Mouse (Mus musculus) neural tube, embryonic 14.5 days (tissue): ENCODE measurements around the gene Wdr44. TPM values are rescaled to one million over a fixed set of nuclear protein-coding genes. Genes with fewer than 3 reads are reported as not detected.

Source experiments
- ATAC-seq: fragments of 200-750 bp; cut with Nextera tagmentation; 2 replicates; pipeline ENCODE4 v1.8.0; 2017; ENCODE audit warnings: low read depth, mild to moderate bottlenecking, moderate TSS enrichment, moderate library complexity
- H3K27ac ChIP-seq: fragments of 300-500 bp; sonication (generic); 2 replicates; pipeline ENCODE4 v1.5.1; 2014; ENCODE audit warnings: low read depth, mild to moderate bottlenecking, control low read depth, low read length, moderate library complexity, mixed read lengths
- H3K27me3 ChIP-seq: fragments of 300-500 bp; sonication (generic); 2 replicates; pipeline ENCODE4 v1.6.1; 2014; ENCODE audit warnings: low read length; ENCODE audit not compliant: control insufficient read depth, insufficient read depth
- H3K36me3 ChIP-seq: fragments of 300-500 bp; sonication (generic); 2 replicates; pipeline ENCODE4 v1.6.1; 2014; ENCODE audit warnings: low read length, mixed read lengths; ENCODE audit not compliant: control insufficient read depth, insufficient read depth
- H3K4me1 ChIP-seq: fragments of 300-500 bp; sonication (generic); 2 replicates; pipeline ENCODE4 v1.6.1; 2014; ENCODE audit warnings: low read length; ENCODE audit not compliant: control insufficient read depth, insufficient read depth
- H3K4me2 ChIP-seq: fragments of 300-500 bp; sonication (generic); 2 replicates; pipeline ENCODE4 v1.6.1; 2014; ENCODE audit warnings: mild to moderate bottlenecking, low read depth, low read length, control low read depth
- H3K4me3 ChIP-seq: fragments of 300-500 bp; sonication (generic); 2 replicates; pipeline ENCODE4 v1.5.1; 2014; ENCODE audit warnings: low read depth, low read length, control low read depth, mixed read lengths
- H3K9ac ChIP-seq: fragments of 300-500 bp; sonication (generic); replicated peaks from 2 replicates; pipeline ENCODE4 v1.6.1; 2014; ENCODE audit warnings: low read depth, mild to moderate bottlenecking, control low read depth, low read length, mixed read lengths
- H3K9me3 ChIP-seq: fragments of 300-500 bp; sonication (generic); 2 replicates; pipeline ENCODE4 v1.6.1; 2016; ENCODE audit warnings: low read length; ENCODE audit not compliant: control insufficient read depth
- whole genome bisulfite sequencing: fragments of 180-500 bp; shearing (Covaris S2); extraction: QIAGEN DNeasy Blood & Tissue Kit; methylation state at CpG from one replicate; pipeline ENCODE4 v1.1.7; 2014; 5-methylcytosine and 5-hydroxymethylcytosine counted together
- polyA plus RNA-seq: library from polyadenylated mRNA; unstranded; fragments of >200 nt; fragmentation: Nextera tagmentation; extraction: Ambion mirVana; gene quantifications from 2 replicates; pipeline ENCODE4 v1.2.1, GENCODE M21; 2014

Wdr44 gene
- polyA plus RNA-seq, 1 experiment from 2014 or later = 20.2 TPM

GRCm38 (mm10) chrX:23694588-23694987 lies 1.7 kb downstream of the Wdr44 start:
- Histone ChIP-seq H3K4me3 (peak overlapping the region; percentile 54; the same call in 1 of the 2 replicates), H3K27me3 (no peaks in the 10 kb centered on the region), H3K27ac (no peak overlapping the region), H3K9ac (no peak overlapping the region), H3K4me2 (peak overlapping the region; percentile 49), H3K36me3 (no peaks in the 10 kb centered on the region), H3K4me1 (no peaks in the 10 kb centered on the region), H3K9me3 (no peaks in the 10 kb centered on the region)
- WGBS = 73% methylated on average over 3 of the region's 3 CpGs
- no peak for ATAC-seq

DNA sequence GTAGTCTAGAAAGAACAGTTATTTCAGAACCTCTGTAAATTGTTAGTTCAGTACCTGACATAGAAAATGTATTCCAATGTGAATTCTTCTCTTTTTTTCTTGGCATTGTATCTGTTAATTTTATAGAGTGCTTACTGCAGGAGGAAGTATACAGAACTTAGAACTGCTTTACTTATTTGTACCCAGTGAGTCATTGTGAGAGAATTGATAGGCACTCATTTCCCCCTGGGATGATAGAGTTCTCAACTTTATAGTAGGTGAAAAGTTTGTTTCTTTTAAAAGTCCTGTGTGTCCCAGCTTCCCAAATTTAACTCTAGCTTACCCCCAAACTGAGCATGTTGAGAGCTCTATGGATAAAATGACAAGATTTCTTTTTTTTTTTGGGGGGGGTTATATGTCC lies 2.3 kb downstream of the Wdr44 start:
- no peaks in the 10 kb centered on the region for H3K4me1 ChIP-seq
- no peaks in the 10 kb centered on the region for H3K36me3 ChIP-seq
- no peaks in the 10 kb centered on the region for H3K9me3 ChIP-seq
- ATAC-seq = no peak
- H3K27ac ChIP-seq = no peak overlapping the region
- no peak overlapping the region for H3K9ac ChIP-seq
- H3K4me2 ChIP-seq = no peak overlapping the region
- no peak overlapping the region for H3K4me3 ChIP-seq
- H3K27me3 ChIP-seq = no peaks in the 10 kb centered on the region

DNA sequence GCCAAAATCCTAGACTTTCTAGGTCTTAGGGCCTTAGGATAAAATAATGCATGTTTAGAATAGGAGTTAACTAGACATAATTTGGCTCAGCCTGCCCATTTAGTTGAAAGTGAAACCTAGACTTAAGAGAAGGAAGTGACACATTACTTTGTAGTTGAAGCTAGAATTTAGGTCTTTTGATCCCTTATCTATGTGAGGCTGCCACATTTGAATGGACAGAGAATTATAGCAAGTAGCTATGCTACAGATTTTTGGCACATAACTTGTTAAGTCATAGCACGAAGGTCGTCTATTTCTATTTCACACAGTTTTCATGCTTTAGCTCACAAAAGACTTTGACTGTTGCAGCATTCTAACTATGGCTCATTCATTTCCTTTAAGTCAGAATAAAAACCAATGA lies 4.5 kb downstream of the Wdr44 start:
- Histone ChIP-seq H3K27me3 (no peaks in the 10 kb centered on the region), H3K9me3 (no peaks in the 10 kb centered on the region), H3K4me1 (no peaks in the 10 kb centered on the region), H3K9ac (no peak overlapping the region), H3K4me3 (no peak overlapping the region), H3K36me3 (no peaks in the 10 kb centered on the region), H3K4me2 (no peak overlapping the region), H3K27ac (no peak overlapping the region)
- ATAC-seq = no peak
- 91% methylated on average over 2 of the region's 2 CpGs for WGBS

DNA sequence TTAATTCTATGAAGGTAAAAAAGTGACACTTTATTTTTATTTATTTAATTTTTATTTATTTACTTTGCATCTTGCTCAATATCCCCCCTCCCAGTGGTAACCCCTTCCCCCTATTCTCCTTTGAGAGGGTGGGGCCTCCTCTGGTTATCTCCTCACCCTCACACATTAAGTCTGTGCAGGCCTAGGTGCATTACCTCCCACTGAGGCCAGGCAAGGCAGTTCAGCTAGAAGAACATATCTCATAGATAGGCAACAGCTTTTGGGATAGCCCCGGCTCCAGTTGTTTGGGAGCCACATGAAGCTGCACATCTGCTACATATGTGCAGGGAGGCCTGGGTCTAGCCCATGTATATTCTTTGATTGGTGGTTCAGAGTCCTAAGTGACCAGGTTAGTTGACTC lies 6.2 kb downstream of the Wdr44 start:
- Histone ChIP-seq H3K27ac (no peak overlapping the region), H3K36me3 (no peaks in the 10 kb centered on the region), H3K4me3 (no peak overlapping the region), H3K4me2 (no peak overlapping the region), H3K27me3 (no peaks in the 10 kb centered on the region), H3K9me3 (no peaks in the 10 kb centered on the region), H3K9ac (no peak overlapping the region), H3K4me1 (no peaks in the 10 kb centered on the region)
- WGBS = 89% methylated on average over 1 of the region's 1 CpGs
- no peak for ATAC-seq

GRCm38 (mm10) chrX:23717247-23717646 lies 24.4 kb downstream of the Wdr44 start:
- H3K27ac ChIP-seq = no peak overlapping the region
- no peaks in the 10 kb centered on the region for H3K4me1 ChIP-seq
- no peak overlapping the region for H3K9ac ChIP-seq
- H3K36me3 ChIP-seq = no peaks in the 10 kb centered on the region
- no peak overlapping the region for H3K4me3 ChIP-seq
- no peaks in the 10 kb centered on the region for H3K9me3 ChIP-seq
- H3K4me2 ChIP-seq = no peak overlapping the region
- ATAC-seq = no peak
- no peaks in the 10 kb centered on the region for H3K27me3 ChIP-seq
- 82% methylated on average over 1 of the region's 1 CpGs for WGBS

DNA sequence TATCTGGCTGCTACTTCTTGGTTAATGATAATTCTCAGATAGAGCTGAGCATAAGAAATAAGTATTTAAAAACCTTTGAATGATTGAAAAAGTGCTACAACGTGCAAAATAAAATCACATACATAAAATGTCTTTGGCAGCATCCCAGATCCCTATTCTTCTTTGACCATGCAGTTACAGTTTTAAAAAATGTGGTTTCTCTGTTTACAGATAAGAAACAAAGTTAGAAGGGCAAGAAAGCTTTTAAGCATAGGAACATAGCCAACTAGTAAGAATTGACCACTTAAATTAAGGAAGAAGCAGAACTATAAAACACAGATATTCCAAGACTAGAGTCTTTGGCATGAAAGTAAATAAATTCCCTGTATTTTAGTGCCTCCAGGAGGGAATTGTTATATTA lies 34.6 kb downstream of the Wdr44 start:
- no peak overlapping the region for H3K9ac ChIP-seq
- H3K36me3 ChIP-seq = no peaks in the 10 kb centered on the region
- 72% methylated on average over 1 of the region's 1 CpGs for WGBS
- no peak overlapping the region for H3K27ac ChIP-seq
- H3K27me3 ChIP-seq = no peaks in the 10 kb centered on the region
- ATAC-seq = no peak
- H3K4me2 ChIP-seq = no peak overlapping the region
- no peaks in the 10 kb centered on the region for H3K4me1 ChIP-seq
- H3K9me3 ChIP-seq = no peaks in the 10 kb centered on the region
- H3K4me3 ChIP-seq = no peak overlapping the region

DNA sequence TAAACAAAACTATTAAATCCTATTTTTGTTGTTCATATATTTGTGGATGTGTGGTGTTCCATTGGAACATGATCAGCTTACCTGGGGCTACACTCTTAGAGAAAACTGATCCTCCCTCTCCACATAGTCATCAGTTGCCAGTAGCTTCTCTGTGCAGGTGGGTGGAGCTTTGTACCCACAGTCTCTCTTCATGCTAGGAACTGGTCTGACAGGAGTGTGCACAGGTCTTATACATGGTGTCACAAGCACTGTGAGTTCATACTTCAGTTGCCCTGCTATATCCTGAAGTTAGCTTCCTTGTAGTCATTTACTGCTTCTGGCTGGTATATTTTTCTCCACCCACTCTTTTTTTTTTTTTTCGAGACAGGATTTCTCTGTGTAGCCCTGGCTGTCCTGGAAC lies 61.8 kb downstream of the Wdr44 start:
- Histone ChIP-seq H3K4me3 (no peak overlapping the region), H3K27me3 (no peaks in the 10 kb centered on the region), H3K4me1 (no peaks in the 10 kb centered on the region), H3K9ac (no peak overlapping the region), H3K9me3 (no peaks in the 10 kb centered on the region), H3K36me3 (no peaks in the 10 kb centered on the region), H3K27ac (no peak overlapping the region), H3K4me2 (no peak overlapping the region)
- 80% methylated on average over 1 of the region's 1 CpGs for WGBS
- ATAC-seq = no peak

DNA sequence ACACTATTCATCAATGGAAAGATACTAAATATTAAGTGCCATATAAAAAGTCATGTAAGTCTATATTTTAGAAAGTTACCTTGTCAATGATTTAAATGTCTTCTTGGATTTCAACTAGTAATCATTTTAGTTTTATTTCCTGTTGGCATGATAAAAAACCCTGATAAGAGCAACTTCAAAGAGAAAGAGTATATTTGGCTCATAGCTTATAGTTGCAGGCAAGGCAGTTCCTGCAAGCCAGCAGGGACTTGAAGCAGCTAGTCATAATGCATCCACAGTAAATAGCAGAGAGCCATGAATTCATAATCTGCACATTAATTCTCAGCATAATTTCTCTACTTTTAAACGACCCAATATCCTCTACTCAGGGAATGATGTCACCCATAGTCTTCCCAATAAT lies 75.0 kb downstream of the Wdr44 start:
- no peak for ATAC-seq
- H3K4me1 ChIP-seq = no peaks in the 10 kb centered on the region
- no peaks in the 10 kb centered on the region for H3K27me3 ChIP-seq
- H3K9me3 ChIP-seq = no peaks in the 10 kb centered on the region
- H3K9ac ChIP-seq = no peak overlapping the region
- H3K4me3 ChIP-seq = no peak overlapping the region
- no peak overlapping the region for H3K27ac ChIP-seq
- no peak overlapping the region for H3K4me2 ChIP-seq
- no peaks in the 10 kb centered on the region for H3K36me3 ChIP-seq
- 78% methylated on average over 1 of the region's 1 CpGs for WGBS

GRCm38 (mm10) chrX:23807125-23807524 lies 114.3 kb downstream of the Wdr44 start:
- H3K4me3 ChIP-seq = no peak overlapping the region
- H3K27me3 ChIP-seq = no peaks in the 10 kb centered on the region

GRCm38 (mm10) chrX:23810365-23810764 lies 117.5 kb downstream of the Wdr44 start:
- H3K27ac ChIP-seq = no peak overlapping the region
- WGBS = 91% methylated on average over 2 of the region's 2 CpGs
- no peak for ATAC-seq
- no peak overlapping the region for H3K4me3 ChIP-seq
- no peak overlapping the region for H3K9ac ChIP-seq
- no peaks in the 10 kb centered on the region for H3K36me3 ChIP-seq
- H3K27me3 ChIP-seq = no peaks in the 10 kb centered on the region
- no peak overlapping the region for H3K4me2 ChIP-seq
- H3K9me3 ChIP-seq = no peaks in the 10 kb centered on the region
- no peaks in the 10 kb centered on the region for H3K4me1 ChIP-seq

More at GRCm38 (mm10) chrX:23807125-23807524, 114.3 kb downstream of the Wdr44 start:
- Histone ChIP-seq H3K27ac (no peak overlapping the region), H3K4me2 (no peak overlapping the region), H3K36me3 (no peaks in the 10 kb centered on the region), H3K9ac (no peak overlapping the region), H3K9me3 (no peaks in the 10 kb centered on the region), H3K4me1 (no peaks in the 10 kb centered on the region)
- ATAC-seq = no peak
- 95% methylated on average over 3 of the region's 3 CpGs for WGBS
